Mouse (Mus musculus): ENCODE measurements around the gene Mtrf1l. TPM values are rescaled to one million over a fixed set of nuclear protein-coding genes. Genes with fewer than 3 reads are reported as not detected.
A peak's percentile ranks its signal among the peaks of the same experiment; 100 is the strongest.

Gene Mtrf1l
- 16.3 and 17.8 TPM in 2 replicates for polyA plus RNA-seq (2015; fragmentation: Nextera tagmentation; extraction: Ambion mirVana)

DNA sequence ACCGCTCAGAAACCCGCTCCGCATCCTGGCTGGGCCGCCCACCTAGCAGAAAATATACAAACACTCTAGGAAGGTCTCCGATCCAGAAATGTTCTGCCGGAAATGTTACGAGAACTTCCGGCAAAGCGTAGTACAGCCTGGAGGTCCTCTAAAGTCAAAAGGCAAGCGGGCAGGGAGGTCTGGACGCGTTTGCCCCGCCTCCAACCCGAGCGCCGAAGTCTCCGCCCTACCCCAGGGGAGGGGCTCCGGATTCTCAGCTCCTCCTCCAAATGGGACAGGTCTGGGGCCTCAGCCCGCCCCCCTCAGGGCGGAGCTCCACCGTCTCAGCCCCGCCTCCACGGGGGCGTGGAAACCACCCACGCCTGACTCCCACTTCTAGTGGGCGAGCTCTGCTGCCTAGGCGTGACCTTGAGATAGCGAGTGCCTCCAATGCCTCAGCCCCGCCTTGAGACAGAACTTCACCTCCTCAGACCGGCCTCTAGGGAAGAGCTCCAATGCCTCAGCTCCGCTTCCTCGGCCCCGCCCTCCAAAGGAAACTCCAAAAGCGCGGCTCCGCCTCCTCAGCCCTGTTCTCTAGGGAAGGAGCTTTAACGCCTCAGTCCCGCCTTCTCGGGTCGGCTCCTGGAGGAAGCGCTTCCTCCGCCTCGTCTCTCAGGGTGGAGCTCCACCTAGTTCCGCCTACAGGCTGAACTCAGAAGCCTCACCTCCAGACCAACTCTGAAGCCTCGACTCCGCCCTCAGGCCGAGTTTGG, at the start of gene Mtrf1l:
TSS of gene Mtrf1l (minus strand) at position 171 of the 752 bp plus-strand sequence.
- H3K27ac ChIP-seq, result peak within 1 kb of the TSS; percentile 94
- peak within 1 kb of the TSS; percentile 96 for H3K4me3 ChIP-seq (replicated peaks)
- peak; percentile 95 for ATAC-seq (ENCODE audit: insufficient read depth, low FRiP score, low read depth)
- WGBS, result under 1% methylated on average over 47 of the region's 47 CpGs
- H3K4me1 ChIP-seq, result peaks cover 10% of the 10 kb centered on the region
- peaks cover 9% of the 10 kb centered on the region for H3K36me3 ChIP-seq
- peak within 1 kb of the TSS; percentile 72 for H3K4me2 ChIP-seq
- H3K27me3 ChIP-seq (replicated peaks), result no peaks in the 10 kb centered on the region
- H3K9ac ChIP-seq, result peak within 1 kb of the TSS; percentile 92
- no peaks in the 10 kb centered on the region for H3K9me3 ChIP-seq

DNA sequence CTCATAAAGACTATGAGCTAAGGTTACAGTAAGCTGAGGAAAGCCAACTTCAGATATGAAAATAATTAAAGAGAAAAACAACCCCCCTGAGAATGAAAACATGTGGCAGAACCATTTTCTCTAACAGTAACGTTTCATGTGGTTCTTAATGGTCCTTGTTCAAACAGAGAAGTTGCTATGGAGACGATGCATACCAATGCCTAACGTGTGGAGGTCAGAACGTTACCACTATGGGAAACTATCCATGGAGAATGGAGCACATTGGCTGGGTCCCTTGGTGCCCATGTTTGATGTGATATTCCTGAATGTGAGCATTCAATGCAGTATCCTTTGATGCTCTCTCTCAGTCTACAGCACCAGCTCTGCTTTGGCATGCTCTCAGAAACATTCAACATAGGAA, 47.4 kb upstream of the Mtrf1l start:
- no peaks in the 10 kb centered on the region for H3K4me1 ChIP-seq
- H3K4me3 ChIP-seq (replicated peaks), result no peak overlapping the region
- H3K9ac ChIP-seq, result no peak overlapping the region
- H3K27ac ChIP-seq, result no peak overlapping the region
- H3K27me3 ChIP-seq (replicated peaks), result no peaks in the 10 kb centered on the region
- peak; percentile 78; the same call in 1 of the 2 replicates for ATAC-seq (ENCODE audit: insufficient read depth, low FRiP score, low read depth)
- no peak overlapping the region for H3K4me2 ChIP-seq
- H3K9me3 ChIP-seq, result no peaks in the 10 kb centered on the region
- WGBS, result 35% methylated on average over 4 of the region's 4 CpGs
- no peaks in the 10 kb centered on the region for H3K36me3 ChIP-seq

DNA sequence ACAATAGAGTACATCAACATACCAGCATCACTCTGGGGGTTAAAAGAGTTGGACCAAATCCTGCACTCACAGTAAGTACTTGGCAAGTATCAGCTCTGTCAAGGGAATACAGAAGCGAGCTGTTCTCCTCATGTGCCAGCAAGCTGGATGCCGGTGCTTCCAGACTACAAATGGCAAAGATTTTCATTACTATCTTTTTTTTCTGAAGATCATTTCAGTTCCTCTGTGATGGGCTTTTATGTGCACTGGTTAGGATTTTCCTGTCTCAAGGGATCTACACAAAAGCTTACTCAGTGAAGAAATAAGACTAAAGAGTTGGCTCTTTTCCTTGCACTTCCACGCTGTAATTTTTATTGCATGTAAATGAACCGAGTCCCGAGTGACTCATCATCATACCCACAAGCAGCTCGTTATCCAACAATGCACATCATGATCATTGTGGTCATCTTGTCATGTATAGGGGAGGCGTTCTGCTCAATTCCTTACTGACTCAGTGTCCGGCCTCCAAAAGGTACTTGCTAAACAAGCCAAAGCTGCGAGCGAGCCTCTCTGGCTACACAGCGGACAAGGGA, 44.4 kb upstream of the Mtrf1l start:
- Histone ChIP-seq H3K36me3 (no peaks in the 10 kb centered on the region), H3K9me3 (no peaks in the 10 kb centered on the region), H3K4me3 (replicated peaks) (no peak overlapping the region), H3K27ac (no peak overlapping the region), H3K27me3 (replicated peaks) (no peaks in the 10 kb centered on the region), H3K9ac (no peak overlapping the region), H3K4me1 (no peaks in the 10 kb centered on the region), H3K4me2 (no peak overlapping the region)
- WGBS, result 66% methylated on average over 11 of the region's 11 CpGs
- ATAC-seq (ENCODE audit: insufficient read depth, low FRiP score, low read depth), result no peak

DNA sequence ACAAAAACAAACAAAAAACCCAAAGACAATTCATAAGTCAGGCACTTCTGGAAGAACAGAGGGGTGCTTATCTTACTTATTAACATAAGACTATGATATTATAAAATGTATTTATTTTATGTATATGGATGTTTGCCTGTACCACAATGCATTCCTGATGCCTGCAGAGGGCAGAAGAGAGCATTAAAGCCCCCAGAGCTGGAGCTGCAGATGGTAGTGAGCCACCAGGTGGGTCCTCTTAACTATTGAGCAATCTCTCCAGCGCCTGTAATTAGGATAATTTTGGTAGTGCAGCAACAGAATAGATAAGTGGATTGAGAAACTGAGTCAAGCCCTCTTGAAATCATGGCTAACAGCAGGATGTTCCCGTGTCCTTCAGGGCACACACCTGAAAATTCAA, 42.3 kb upstream of the Mtrf1l start:
- H3K27me3 ChIP-seq (replicated peaks), result no peaks in the 10 kb centered on the region
- H3K27ac ChIP-seq, result no peak overlapping the region
- H3K9ac ChIP-seq, result no peak overlapping the region
- no peaks in the 10 kb centered on the region for H3K4me1 ChIP-seq
- H3K36me3 ChIP-seq, result no peaks in the 10 kb centered on the region
- 42% methylated on average over 2 of the region's 2 CpGs for WGBS
- no peak for ATAC-seq (ENCODE audit: insufficient read depth, low FRiP score, low read depth)
- no peak overlapping the region for H3K4me3 ChIP-seq (replicated peaks)
- no peaks in the 10 kb centered on the region for H3K9me3 ChIP-seq
- H3K4me2 ChIP-seq, result no peak overlapping the region

DNA sequence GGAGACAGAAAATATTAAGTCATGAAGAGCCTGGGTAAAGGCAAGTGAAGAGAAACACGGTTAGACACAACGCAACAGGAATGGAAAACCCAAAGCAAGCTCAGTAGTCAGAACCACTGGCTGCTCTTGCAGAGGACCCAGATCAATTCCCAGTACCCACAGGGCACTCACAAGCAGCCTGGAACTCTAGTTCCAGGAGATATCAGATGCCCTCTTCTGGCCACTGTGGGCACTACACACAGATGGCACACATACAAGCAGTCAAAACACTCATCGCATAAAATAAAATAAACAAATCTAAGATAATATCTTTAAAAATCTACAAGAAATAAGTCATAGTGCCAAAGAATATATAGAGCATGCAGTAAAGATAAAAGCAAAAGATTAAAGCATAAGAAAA, 39.0 kb upstream of the Mtrf1l start:
- Histone ChIP-seq H3K4me1 (no peaks in the 10 kb centered on the region; the same call in 1 of the 2 replicates), H3K9ac (no peak overlapping the region), H3K4me2 (no peak overlapping the region), H3K4me3 (replicated peaks) (no peak overlapping the region), H3K36me3 (no peaks in the 10 kb centered on the region), H3K9me3 (no peaks in the 10 kb centered on the region), H3K27me3 (replicated peaks) (no peaks in the 10 kb centered on the region), H3K27ac (no peak overlapping the region)
- WGBS, result 87% methylated on average over 3 of the region's 3 CpGs
- no peak for ATAC-seq (ENCODE audit: insufficient read depth, low FRiP score, low read depth)

DNA sequence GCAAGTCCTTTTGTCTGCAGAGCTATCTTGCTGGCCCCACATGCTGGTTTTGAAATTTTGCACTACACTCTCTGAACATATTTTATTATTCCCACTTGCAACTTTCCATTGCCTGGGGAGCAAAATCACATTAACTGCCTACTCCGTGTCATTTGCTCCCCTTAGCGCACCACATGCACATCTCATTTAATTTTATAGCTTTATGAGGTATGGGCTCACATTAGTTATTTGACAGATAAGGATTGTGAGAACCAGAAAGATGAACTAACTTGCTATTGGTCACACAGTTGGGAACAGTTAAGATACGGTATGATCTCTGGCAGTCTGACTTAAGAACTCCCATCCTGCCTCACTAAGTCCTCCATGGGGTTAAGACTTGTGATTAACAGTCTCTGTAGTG, 37.1 kb upstream of the Mtrf1l start:
- 93% methylated on average over 3 of the region's 3 CpGs for WGBS
- H3K36me3 ChIP-seq, result no peaks in the 10 kb centered on the region

DNA sequence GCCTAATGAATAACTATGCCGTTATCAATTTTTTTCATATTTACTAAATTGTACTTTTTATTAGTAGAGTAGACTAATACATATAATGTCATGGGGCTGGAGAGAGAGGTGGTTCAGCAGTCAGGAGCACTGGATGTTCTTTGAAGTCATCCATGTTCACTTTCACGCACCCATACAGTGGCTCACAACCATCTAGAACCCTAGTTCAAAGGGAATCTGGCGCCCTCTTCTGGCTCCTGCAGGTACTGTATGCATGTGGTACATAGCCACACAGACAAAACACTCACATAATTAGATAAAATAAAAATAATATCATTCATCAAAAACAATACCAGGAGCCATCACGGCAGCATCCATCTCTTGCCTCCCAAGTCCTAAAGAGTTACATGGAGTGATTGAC, 36.0 kb upstream of the Mtrf1l start:
- no peaks in the 10 kb centered on the region for H3K36me3 ChIP-seq
- H3K9ac ChIP-seq, result no peak overlapping the region
- H3K9me3 ChIP-seq, result no peaks in the 10 kb centered on the region
- H3K27ac ChIP-seq, result no peak overlapping the region
- H3K4me3 ChIP-seq (replicated peaks), result no peak overlapping the region
- 72% methylated on average over 4 of the region's 4 CpGs for WGBS
- no peaks in the 10 kb centered on the region; the same call in 1 of the 2 replicates for H3K4me1 ChIP-seq
- no peaks in the 10 kb centered on the region for H3K27me3 ChIP-seq (replicated peaks)
- no peak for ATAC-seq (ENCODE audit: insufficient read depth, low FRiP score, low read depth)
- H3K4me2 ChIP-seq, result no peak overlapping the region

More for the DNA sequence above, 37.1 kb upstream of the Mtrf1l start:
- Histone ChIP-seq H3K27me3 (replicated peaks) (no peaks in the 10 kb centered on the region), H3K9ac (no peak overlapping the region), H3K9me3 (no peaks in the 10 kb centered on the region), H3K27ac (no peak overlapping the region), H3K4me2 (no peak overlapping the region), H3K4me3 (replicated peaks) (no peak overlapping the region), H3K4me1 (no peaks in the 10 kb centered on the region; the same call in 1 of the 2 replicates)
- ATAC-seq (ENCODE audit: insufficient read depth, low FRiP score, low read depth), result no peak

DNA sequence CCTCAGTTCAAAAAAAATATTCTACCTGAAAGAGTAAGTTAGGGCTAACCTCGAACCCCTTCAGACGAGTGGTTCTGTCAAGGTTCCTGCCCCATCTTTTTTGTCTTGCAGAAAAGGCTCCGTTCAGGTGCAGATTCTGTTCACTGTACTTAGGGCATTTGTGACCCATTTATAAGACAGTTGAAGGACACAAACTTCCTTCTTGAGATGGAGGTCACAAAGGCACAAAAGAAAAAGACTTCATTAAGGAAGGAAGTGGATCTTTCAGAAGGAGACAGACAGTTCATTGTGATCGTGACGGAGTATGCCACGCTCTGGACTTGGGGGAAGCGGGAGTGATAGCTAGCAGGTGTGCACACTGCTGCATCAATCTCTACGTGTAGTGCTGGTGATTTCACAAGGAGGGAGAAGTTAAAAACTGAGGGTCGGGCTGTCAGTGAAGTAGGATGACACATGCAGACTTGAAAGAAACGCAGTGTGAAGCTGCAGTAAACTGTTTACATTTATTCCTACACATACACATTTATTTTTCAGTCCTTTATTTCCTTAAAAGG, 34.4 kb upstream of the Mtrf1l start:
- Histone ChIP-seq H3K9me3 (no peaks in the 10 kb centered on the region), H3K36me3 (no peaks in the 10 kb centered on the region), H3K27ac (no peak overlapping the region), H3K4me1 (no peaks in the 10 kb centered on the region; the same call in 1 of the 2 replicates), H3K9ac (no peak overlapping the region), H3K4me2 (peak overlapping the region; percentile 9; the same call in 1 of the 2 replicates), H3K4me3 (replicated peaks) (no peak overlapping the region), H3K27me3 (replicated peaks) (no peaks in the 10 kb centered on the region)
- ATAC-seq (ENCODE audit: insufficient read depth, low FRiP score, low read depth), result no peak; the same call in 1 of the 2 replicates
- WGBS, result 38% methylated on average over 10 of the region's 10 CpGs

DNA sequence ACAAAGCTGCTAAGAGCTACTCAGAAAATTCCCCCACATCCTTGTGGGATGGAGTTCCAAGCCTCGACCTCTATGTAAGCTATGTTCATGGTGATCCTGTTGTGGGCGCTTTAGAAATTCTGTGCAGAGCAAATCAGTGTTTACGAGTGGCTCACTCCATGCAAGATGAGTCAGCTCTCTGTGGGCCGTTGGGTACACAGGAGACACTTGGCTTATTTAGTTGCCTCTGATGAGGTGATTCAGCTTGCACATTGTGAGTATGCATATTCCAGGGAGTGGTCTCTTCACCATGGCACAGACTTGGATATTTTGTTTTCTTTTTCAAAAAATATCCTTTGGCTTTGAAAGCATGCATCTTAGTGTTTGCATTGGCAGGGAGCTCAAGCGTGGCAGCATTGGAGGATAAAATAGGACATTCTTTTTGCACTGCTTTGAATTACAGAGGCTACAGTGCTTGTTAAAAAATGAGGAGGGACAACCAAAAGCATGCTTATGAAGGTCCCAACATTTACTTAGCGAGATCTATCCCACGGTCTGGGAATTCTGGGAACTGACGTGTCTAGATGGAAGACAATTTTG, 29.7 kb upstream of the Mtrf1l start:
- WGBS, result 82% methylated on average over 8 of the region's 8 CpGs
- Histone ChIP-seq H3K27me3 (replicated peaks) (no peaks in the 10 kb centered on the region), H3K4me3 (replicated peaks) (no peak overlapping the region), H3K36me3 (no peaks in the 10 kb centered on the region), H3K4me1 (no peaks in the 10 kb centered on the region; the same call in 1 of the 2 replicates), H3K27ac (no peak overlapping the region), H3K9ac (no peak overlapping the region), H3K9me3 (no peaks in the 10 kb centered on the region), H3K4me2 (no peak overlapping the region)
- no peak for ATAC-seq (ENCODE audit: insufficient read depth, low FRiP score, low read depth)

DNA sequence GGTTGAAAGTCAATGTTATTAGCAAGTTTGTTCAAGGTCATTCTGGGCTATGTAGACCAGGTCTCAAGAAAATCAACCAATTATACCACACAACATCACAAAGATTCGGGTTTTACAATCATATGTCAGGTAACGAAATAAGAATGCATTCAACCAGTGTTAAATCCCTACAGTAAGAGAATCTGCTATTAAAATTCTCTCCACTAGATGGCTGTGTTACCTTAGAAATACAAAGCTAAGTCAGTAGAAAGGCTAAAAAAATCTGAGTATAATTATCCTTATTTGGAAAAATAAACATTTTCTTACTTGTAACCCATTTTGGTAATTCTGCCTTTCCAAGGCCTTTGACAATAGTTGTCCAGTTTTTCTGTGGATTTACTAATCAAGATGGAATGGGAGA, 23.2 kb upstream of the Mtrf1l start:
- no peak for ATAC-seq (ENCODE audit: insufficient read depth, low FRiP score, low read depth)
- H3K27me3 ChIP-seq (replicated peaks), result no peaks in the 10 kb centered on the region
- H3K9ac ChIP-seq, result no peak overlapping the region

DNA sequence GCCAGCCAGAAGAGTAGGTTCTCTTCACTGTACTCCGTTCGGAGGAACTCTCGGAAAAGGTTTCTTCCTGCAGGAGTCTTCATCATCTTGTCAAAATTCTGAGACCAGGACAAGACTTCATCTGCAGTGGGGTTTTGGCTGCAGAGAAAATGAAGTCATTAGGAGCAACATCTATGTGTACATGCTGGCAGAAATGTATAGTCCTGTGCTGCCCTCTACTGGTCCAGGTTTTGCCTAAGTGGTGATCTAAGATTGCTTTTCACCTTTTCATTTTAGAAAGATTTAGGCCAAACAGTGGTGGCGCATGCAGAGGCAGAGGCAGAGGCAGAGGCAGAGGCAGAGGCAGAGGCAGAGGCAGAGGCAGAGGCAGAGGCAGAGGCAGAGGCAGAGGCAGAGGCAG, 17.7 kb upstream of the Mtrf1l start:
- Histone ChIP-seq H3K9me3 (no peaks in the 10 kb centered on the region), H3K27me3 (replicated peaks) (no peaks in the 10 kb centered on the region), H3K4me1 (no peaks in the 10 kb centered on the region), H3K36me3 (no peaks in the 10 kb centered on the region), H3K27ac (no peak overlapping the region), H3K9ac (no peak overlapping the region), H3K4me3 (replicated peaks) (no peak overlapping the region), H3K4me2 (no peak overlapping the region)
- 70% methylated on average over 4 of the region's 4 CpGs for WGBS
- ATAC-seq (ENCODE audit: insufficient read depth, low FRiP score, low read depth), result no peak

More for the DNA sequence above, 23.2 kb upstream of the Mtrf1l start:
- Histone ChIP-seq H3K27ac (no peak overlapping the region), H3K36me3 (no peaks in the 10 kb centered on the region), H3K9me3 (no peaks in the 10 kb centered on the region), H3K4me1 (no peaks in the 10 kb centered on the region), H3K4me3 (replicated peaks) (no peak overlapping the region), H3K4me2 (no peak overlapping the region)
- 32% methylated on average over 2 of the region's 2 CpGs for WGBS

Data from stomach, embryonic 15.5 days (tissue).